Mouse (Mus musculus) kidney, embryonic 16.5 days (tissue): ENCODE results near the gene Ilf3. TPM values are rescaled to one million over a fixed set of nuclear protein-coding genes. Genes with fewer than 3 reads are reported as not detected.

Experiments used
- ATAC-seq: fragments of 200-750 bp; cut with Nextera tagmentation; 2 replicates; pipeline ENCODE4 v1.8.0; 2017; ENCODE audit warnings: moderate TSS enrichment; ENCODE audit not compliant: low FRiP score, low TSS enrichment
- H3K27ac ChIP-seq: fragments of 300-500 bp; sonication (generic); 2 replicates; pipeline ENCODE4 v1.5.1; 2014; ENCODE audit warnings: low read length
- H3K27me3 ChIP-seq: fragments of 300-500 bp; sonication (generic); 2 replicates; pipeline ENCODE4 v1.6.1; 2014; ENCODE audit warnings: low read length, control low read depth, mixed read lengths; ENCODE audit not compliant: insufficient read depth
- H3K36me3 ChIP-seq: fragments of 300-500 bp; sonication (generic); 2 replicates; pipeline ENCODE4 v1.6.1; 2014; ENCODE audit warnings: low read length, control low read depth, mixed read lengths; ENCODE audit not compliant: insufficient read depth
- H3K4me1 ChIP-seq: fragments of 300-500 bp; sonication (generic); 2 replicates; pipeline ENCODE4 v1.6.1; 2014; ENCODE audit warnings: low read length, control low read depth, mixed read lengths; ENCODE audit not compliant: insufficient read depth
- H3K4me2 ChIP-seq: fragments of 300-500 bp; sonication (generic); replicated peaks from 2 replicates; pipeline ENCODE4 v1.6.1; 2014; ENCODE audit warnings: low read depth, low read length
- H3K4me3 ChIP-seq: fragments of 300-500 bp; sonication (generic); 2 replicates; pipeline ENCODE4 v1.5.1; 2014; ENCODE audit warnings: mild to moderate bottlenecking, low read length
- H3K9ac ChIP-seq: fragments of 300-500 bp; sonication (generic); replicated peaks from 2 replicates; pipeline ENCODE4 v1.6.1; 2014; ENCODE audit warnings: low read length
- H3K9me3 ChIP-seq: fragments of 300-500 bp; sonication (generic); 2 replicates; pipeline ENCODE4 v1.6.1; 2016; ENCODE audit warnings: low read length, control low read depth
- WGBS: fragments of 180-500 bp; shearing (Covaris S2); extraction: QIAGEN DNeasy Blood & Tissue Kit; methylation state at CpG from one replicate; pipeline ENCODE4 v1.1.7; 2014; 5-methylcytosine and 5-hydroxymethylcytosine counted together
- polyA plus RNA-seq: library from polyadenylated mRNA; unstranded; fragments of >200 nt; fragmentation: Nextera tagmentation; extraction: Ambion mirVana; gene quantifications from 2 replicates; pipeline ENCODE4 v1.2.1, GENCODE M21; 2015

The Ilf3 gene
- polyA plus RNA-seq, 1 experiment from 2014 or later: 208 TPM

DNA sequence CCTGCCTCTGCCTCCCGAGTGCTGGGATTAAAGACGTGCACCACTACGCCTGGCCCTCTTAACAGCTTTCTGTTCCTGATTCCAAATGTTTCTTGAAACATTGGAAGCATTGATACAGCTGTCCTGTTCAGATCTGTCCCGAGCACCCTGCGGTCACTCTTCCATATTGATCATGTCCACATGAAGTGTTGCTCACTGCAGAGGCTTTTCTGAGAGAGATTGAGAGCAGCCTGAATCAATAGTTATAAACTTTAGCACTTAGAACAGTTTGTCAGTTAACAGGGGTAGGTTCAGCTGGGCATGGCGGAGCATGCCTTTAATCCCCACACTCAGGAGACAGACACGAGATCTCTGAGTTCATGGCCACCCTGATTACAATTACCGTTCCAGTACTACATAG lies 76.2 kb downstream of the Ilf3 start:
- Histone ChIP-seq H3K36me3 (peaks cover 9% of the 10 kb centered on the region; the same call in 1 of the 2 replicates), H3K4me3 (no peak overlapping the region), H3K9ac (no peak overlapping the region), H3K9me3 (no peaks in the 10 kb centered on the region), H3K27ac (no peak overlapping the region), H3K4me1 (no peaks in the 10 kb centered on the region), H3K27me3 (no peaks in the 10 kb centered on the region), H3K4me2 (no peak overlapping the region)
- WGBS: 94% methylated on average over 8 of the region's 8 CpGs
- ATAC-seq: no peak

- no peak overlapping the region for H3K9ac ChIP-seq
- H3K4me3 ChIP-seq: no peak overlapping the region
- H3K27ac ChIP-seq: no peak overlapping the region
- WGBS: 85% methylated on average over 4 of the region's 4 CpGs
- H3K27me3 ChIP-seq: no peaks in the 10 kb centered on the region
- peaks cover 9% of the 10 kb centered on the region; the same call in 1 of the 2 replicates for H3K36me3 ChIP-seq
- ATAC-seq: no peak
- H3K4me1 ChIP-seq: no peaks in the 10 kb centered on the region
- H3K4me2 ChIP-seq: no peak overlapping the region
- no peaks in the 10 kb centered on the region for H3K9me3 ChIP-seq
These were observed 76.9 kb downstream of the Ilf3 start for GRCm38 (mm10) chr9:21444574-21444973.

GRCm38 (mm10) chr9:21445081-21445744 lies 77.5 kb downstream of the Ilf3 start:
- no peaks in the 10 kb centered on the region for H3K4me1 ChIP-seq
- no peaks in the 10 kb centered on the region for H3K9me3 ChIP-seq
- H3K4me2 ChIP-seq: no peak overlapping the region
- H3K4me3 ChIP-seq: no peak overlapping the region
- no peaks in the 10 kb centered on the region for H3K27me3 ChIP-seq
- WGBS: 95% methylated on average over 6 of the region's 6 CpGs
- H3K36me3 ChIP-seq: peaks cover 9% of the 10 kb centered on the region; the same call in 1 of the 2 replicates
- H3K27ac ChIP-seq: no peak overlapping the region
- no peak overlapping the region for H3K9ac ChIP-seq
- no peak for ATAC-seq

DNA sequence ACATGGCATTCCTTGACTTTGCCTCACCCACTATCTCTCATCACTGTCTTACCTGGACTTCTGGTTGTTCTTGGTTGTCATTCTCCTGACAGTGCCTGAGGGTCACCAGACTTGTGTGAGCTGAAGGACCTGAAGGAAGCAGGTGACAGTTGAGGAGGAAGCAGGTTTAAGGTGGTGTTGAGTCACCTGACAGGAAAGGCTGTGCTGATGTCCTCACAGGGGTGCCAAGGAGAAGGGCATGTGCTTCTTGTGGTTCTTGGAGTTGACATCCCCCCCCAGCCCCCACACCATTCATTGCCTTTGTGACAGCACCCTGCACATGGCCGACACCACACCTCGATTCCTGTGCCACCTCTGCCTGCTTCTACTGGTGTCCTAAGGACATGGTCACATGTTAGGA lies 80.1 kb downstream of the Ilf3 start:
- Histone ChIP-seq H3K27me3 (no peaks in the 10 kb centered on the region), H3K9me3 (no peaks in the 10 kb centered on the region), H3K9ac (no peak overlapping the region), H3K4me2 (no peak overlapping the region), H3K4me3 (no peak overlapping the region), H3K27ac (no peak overlapping the region), H3K36me3 (peaks cover 9% of the 10 kb centered on the region; the same call in 1 of the 2 replicates), H3K4me1 (peaks cover 12% of the 10 kb centered on the region)
- no peak for ATAC-seq
- WGBS: 97% methylated on average over 2 of the region's 2 CpGs

- no peak overlapping the region; the same call in 1 of the 2 replicates for H3K27ac ChIP-seq
These were observed 82.0 kb downstream of the Ilf3 start for GRCm38 (mm10) chr9:21449710-21450109.

DNA sequence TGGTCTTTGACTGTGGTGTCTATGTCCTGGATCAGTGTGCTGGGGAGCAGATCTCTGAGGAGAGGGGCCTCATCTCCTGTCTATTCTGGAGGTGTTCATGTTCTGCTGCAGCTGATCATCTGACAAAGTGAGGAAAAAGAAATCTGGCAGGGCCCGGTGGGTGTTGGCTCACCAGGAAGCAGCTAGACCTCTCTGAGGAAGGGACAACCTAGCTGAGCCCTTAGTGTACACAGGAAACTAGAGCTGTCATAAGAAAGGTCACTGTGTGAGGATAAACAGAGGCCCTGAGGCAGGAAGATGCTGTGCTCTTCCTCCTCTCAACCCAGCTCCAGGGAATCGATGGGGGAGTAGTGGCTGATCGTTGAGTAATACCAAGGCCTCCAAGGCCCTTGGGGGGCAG lies 82.6 kb downstream of the Ilf3 start:
- H3K27ac ChIP-seq: no peak overlapping the region; the same call in 1 of the 2 replicates
- 62% methylated on average over 3 of the region's 3 CpGs for WGBS

More at GRCm38 (mm10) chr9:21449710-21450109, 82.0 kb downstream of the Ilf3 start:
- Histone ChIP-seq H3K4me2 (no peak overlapping the region), H3K36me3 (peaks cover 8% of the 10 kb centered on the region; the same call in 1 of the 2 replicates), H3K4me3 (no peak overlapping the region), H3K9me3 (no peaks in the 10 kb centered on the region), H3K9ac (no peak overlapping the region), H3K4me1 (peaks cover 12% of the 10 kb centered on the region), H3K27me3 (no peaks in the 10 kb centered on the region)
- WGBS: 74% methylated on average over 2 of the region's 2 CpGs
- no peak for ATAC-seq

GRCm38 (mm10) chr9:21451391-21451790 lies 83.7 kb downstream of the Ilf3 start:
- Histone ChIP-seq H3K9ac (no peak overlapping the region), H3K4me1 (peaks cover 21% of the 10 kb centered on the region)
- 86% methylated on average over 8 of the region's 8 CpGs for WGBS

More for the DNA sequence above, 82.6 kb downstream of the Ilf3 start:
- Histone ChIP-seq H3K9me3 (no peaks in the 10 kb centered on the region), H3K4me3 (no peak overlapping the region), H3K4me1 (peaks cover 16% of the 10 kb centered on the region), H3K36me3 (peaks cover 2% of the 10 kb centered on the region; the same call in 1 of the 2 replicates), H3K27me3 (no peaks in the 10 kb centered on the region), H3K9ac (no peak overlapping the region), H3K4me2 (no peak overlapping the region)
- ATAC-seq: no peak

GRCm38 (mm10) chr9:21451870-21452269 lies 84.2 kb downstream of the Ilf3 start:
- no peak for ATAC-seq
- peaks cover 21% of the 10 kb centered on the region for H3K4me1 ChIP-seq
- 0 out of 2 replicates have a peak overlapping the region, but pooled peaks have one; percentile 24 for H3K27ac ChIP-seq
- no peak overlapping the region for H3K9ac ChIP-seq
- H3K27me3 ChIP-seq: no peaks in the 10 kb centered on the region
- H3K9me3 ChIP-seq: no peaks in the 10 kb centered on the region
- 43% methylated on average over 8 of the region's 8 CpGs for WGBS
- H3K4me2 ChIP-seq: no peak overlapping the region
- H3K4me3 ChIP-seq: no peak overlapping the region
- H3K36me3 ChIP-seq: no peaks in the 10 kb centered on the region

More at GRCm38 (mm10) chr9:21451391-21451790, 83.7 kb downstream of the Ilf3 start:
- Histone ChIP-seq H3K27me3 (no peaks in the 10 kb centered on the region), H3K4me2 (no peak overlapping the region), H3K9me3 (no peaks in the 10 kb centered on the region), H3K27ac (no peak overlapping the region), H3K4me3 (no peak overlapping the region), H3K36me3 (no peaks in the 10 kb centered on the region)
- ATAC-seq: no peak

GRCm38 (mm10) chr9:21453003-21453402 lies 85.3 kb downstream of the Ilf3 start:
- 78% methylated on average over 7 of the region's 7 CpGs for WGBS
- Histone ChIP-seq H3K9ac (no peak overlapping the region), H3K4me1 (peaks cover 21% of the 10 kb centered on the region), H3K9me3 (no peaks in the 10 kb centered on the region), H3K36me3 (no peaks in the 10 kb centered on the region), H3K4me3 (no peak overlapping the region), H3K27me3 (no peaks in the 10 kb centered on the region), H3K27ac (no peak overlapping the region), H3K4me2 (no peak overlapping the region)
- no peak for ATAC-seq

DNA sequence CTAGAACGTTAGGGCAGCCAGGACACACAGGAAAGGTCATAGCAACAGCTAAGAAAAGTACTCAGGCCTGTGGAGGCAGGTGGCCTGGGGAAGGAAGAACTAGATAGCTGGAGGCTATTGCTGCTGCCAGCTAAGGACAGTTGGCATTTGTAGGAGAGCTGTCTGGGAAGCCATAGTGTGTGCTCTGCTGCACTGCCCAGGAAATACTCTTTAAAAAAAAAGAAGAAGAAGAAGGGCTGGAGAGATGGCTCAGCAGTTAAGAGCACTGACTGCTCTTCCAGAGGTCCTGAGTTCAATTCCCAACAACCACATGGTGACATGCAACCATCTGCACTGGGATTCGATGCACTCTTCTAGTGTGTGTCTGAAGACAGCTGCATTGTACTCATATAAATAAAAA lies 85.8 kb downstream of the Ilf3 start:
- ATAC-seq: no peak
- peaks cover 21% of the 10 kb centered on the region for H3K4me1 ChIP-seq
- no peaks in the 10 kb centered on the region for H3K36me3 ChIP-seq
- no peak overlapping the region for H3K4me2 ChIP-seq
- H3K27me3 ChIP-seq: no peaks in the 10 kb centered on the region
- WGBS: 81% methylated on average over 2 of the region's 2 CpGs
- H3K4me3 ChIP-seq: no peak overlapping the region
- no peak overlapping the region for H3K27ac ChIP-seq
- H3K9ac ChIP-seq: no peak overlapping the region
- no peaks in the 10 kb centered on the region for H3K9me3 ChIP-seq
